Mouse (Mus musculus): ENCODE measurements at regions not wholly inside any gene's neighbourhood (a gene's known extent, or its start where the extent isn't known, plus 50 kb on each side); places are given as distances from the start of the nearest gene placed in this dataset.

GRCm38 (mm10) chr8:23314275-23315123 lies 903.3 kb downstream of the Mrps31 start:
- DNase-seq (ENCODE audit: low spot score in 2 of 2), result no peak

GRCm38 (mm10) chr8:23319556-23319955 lies 908.4 kb downstream of the Mrps31 start:
- DNase-seq (ENCODE audit: low spot score in 2 of 2), result no peak

- DNase-seq (ENCODE audit: low spot score in 2 of 2), result no peak
Observed at GRCm38 (mm10) chr8:23321166-23321565, 910.0 kb downstream of the Mrps31 start.

- no peak for DNase-seq (ENCODE audit: low spot score in 2 of 2)
Observed at GRCm38 (mm10) chr8:23327283-23327682, 916.1 kb downstream of the Mrps31 start.

- peak in 1 of 2 experiments; percentile 10 for DNase-seq (ENCODE audit: low spot score in 2 of 2)
Observed at GRCm38 (mm10) chr8:23344161-23344560, 933.0 kb downstream of the Mrps31 start.

GRCm38 (mm10) chr8:23351367-23351930 lies 940.3 kb downstream of the Mrps31 start:
- no peak for DNase-seq (ENCODE audit: low spot score in 2 of 2)

- no peak for DNase-seq (ENCODE audit: low spot score in 2 of 2)
Observed at GRCm38 (mm10) chr8:23352259-23353106, 941.3 kb downstream of the Mrps31 start.

GRCm38 (mm10) chr8:23360061-23360622 lies 949.0 kb downstream of the Mrps31 start:
- no peak for DNase-seq (ENCODE audit: low spot score in 2 of 2)

GRCm38 (mm10) chr8:23360850-23361274 lies 949.7 kb downstream of the Mrps31 start:
- no peak for DNase-seq (ENCODE audit: low spot score in 2 of 2)

Measured in heart, adult 9 months (tissue).